Mouse (Mus musculus): ENCODE data around the gene Pigb. TPM values are rescaled to one million over a fixed set of nuclear protein-coding genes. Genes with fewer than 3 reads are reported as not detected.

The Pigb gene
- total and polyA plus RNA-seq, 3 experiments: 3.8 to 15.9 (median 5.7) TPM

GRCm38 (mm10) chr9:73089222-73089920, 49.2 kb upstream of the Pigb start:
- Histone ChIP-seq H3K9me3 (replicated peaks; ENCODE audit: low read length) (no peaks in the 10 kb centered on the region), H3K4me1 (ENCODE audit: control insufficient read depth in 1 of 2, insufficient read depth in 2 of 2) (peaks cover 2 to 61% of the 10 kb centered on the region in 2 experiments; a peak in 2 of 4 replicates), H3K4me2 (ENCODE audit: insufficient read depth, low read depth, poor library complexity, severe bottlenecking) (no peak overlapping the region), H3K79me2 (replicated peaks; ENCODE audit: control insufficient read depth, extremely low read depth, insufficient read depth, poor library complexity, severe bottlenecking) (no peaks in the 10 kb centered on the region), H3K4me3 (replicated peaks in 1 of 3; ENCODE audit: low read depth in 2 of 3, low read length in 2 of 3, poor library complexity in 1 of 3) (no peak overlapping the region), H3K27me3 (replicated peaks) (no peaks in the 10 kb centered on the region), H3K27ac (ENCODE audit: insufficient read depth, low read depth) (no peak overlapping the region), H3K9ac (ENCODE audit: insufficient read depth, low read depth) (no peak overlapping the region), H3K36me3 (replicated peaks in 1 of 2; ENCODE audit: control insufficient read depth in 1 of 2, insufficient read depth in 1 of 2, low read length in 1 of 2) (peaks cover 12 to 31% of the 10 kb centered on the region in 2 experiments)
- peak; percentile 53 for DNase-seq (ENCODE audit: extremely low read depth)
- dilution Hi-C loops (cut with MboI; ENCODE audit: extremely low pct_ligation_motif_present, extremely low pct_unique_long_range_greater_than_20kb, low sequenced_read_pairs): no loop called here
- TF ChIP-seq BHLHE40 (IDR thresholded peaks at IDR 0.05; ENCODE audit: low read depth, low read length) (no peak), RAD21 (IDR thresholded peaks at IDR 0.05; ENCODE audit: low read depth, low read length) (no peak), MAFK (IDR thresholded peaks at IDR 0.05; ENCODE audit: insufficient replicate concordance, low read length) (0 out of 2 replicates have a peak, but pooled peaks have one; percentile 29), ZC3H11A (IDR thresholded peaks at IDR 0.05; ENCODE audit: low read depth, low read length) (no peak), POLR2A (IDR thresholded peaks at IDR 0.05; ENCODE audit: low read depth, low read length) (no peak), MEF2A (IDR thresholded peaks at IDR 0.05; ENCODE audit: borderline replicate concordance, low read depth, low read length) (no peak), ZKSCAN1 (IDR thresholded peaks at IDR 0.05; ENCODE audit: borderline replicate concordance, low read depth, low read length) (no peak)
- in situ Hi-C loops (cut with MboI; ENCODE audit: low pct_ligation_motif_present, low pct_unique_long_range_greater_than_20kb, low sequenced_read_pairs): loop anchor here (25.0 kb wide), 1 partner anchor 327 kb away; no protein-coding TSS in a partner anchor

- peaks cover 12 to 32% of the 10 kb centered on the region in 2 experiments for H3K36me3 ChIP-seq (replicated peaks in 1 of 2; ENCODE audit: control insufficient read depth in 1 of 2, insufficient read depth in 1 of 2, low read length in 1 of 2)
- H3K4me1 ChIP-seq (ENCODE audit: control insufficient read depth in 1 of 2, insufficient read depth in 2 of 2): peaks cover 7 to 76% of the 10 kb centered on the region in 2 experiments; a peak in 3 of 4 replicates
- H3K9ac ChIP-seq (ENCODE audit: insufficient read depth, low read depth): no peak overlapping the region
- no peak overlapping the region for H3K27ac ChIP-seq (ENCODE audit: insufficient read depth, low read depth)
- in situ Hi-C loops (cut with MboI; ENCODE audit: low pct_ligation_motif_present, low pct_unique_long_range_greater_than_20kb, low sequenced_read_pairs) (loop anchor here (25.0 kb wide), 1 partner anchor 325 kb away; no protein-coding TSS in a partner anchor), dilution Hi-C loops (cut with MboI; ENCODE audit: extremely low pct_ligation_motif_present, extremely low pct_unique_long_range_greater_than_20kb, low sequenced_read_pairs) (no loop called here)
- H3K4me2 ChIP-seq (ENCODE audit: insufficient read depth, low read depth, poor library complexity, severe bottlenecking): no peak overlapping the region
- no peaks in the 10 kb centered on the region for H3K27me3 ChIP-seq (replicated peaks)
- H3K79me2 ChIP-seq (replicated peaks; ENCODE audit: control insufficient read depth, extremely low read depth, insufficient read depth, poor library complexity, severe bottlenecking): no peaks in the 10 kb centered on the region
- H3K9me3 ChIP-seq (replicated peaks; ENCODE audit: low read length): no peaks in the 10 kb centered on the region
- no peak overlapping the region for H3K4me3 ChIP-seq (replicated peaks in 1 of 3; ENCODE audit: low read depth in 2 of 3, low read length in 2 of 3, poor library complexity in 1 of 3)
- DNase-seq (ENCODE audit: extremely low read depth): no peak
- no peak for TF ChIP-seq ZKSCAN1 (IDR thresholded peaks at IDR 0.05; ENCODE audit: borderline replicate concordance, low read depth, low read length)
- no peak for TF ChIP-seq RAD21 (IDR thresholded peaks at IDR 0.05; ENCODE audit: low read depth, low read length)
- TF ChIP-seq MXI1 (IDR thresholded peaks at IDR 0.05; ENCODE audit: low read depth, low read length): no peak
- no peak for TF ChIP-seq JUN (IDR thresholded peaks at IDR 0.05; ENCODE audit: insufficient read depth, low read depth, low read length)
- no peak for TF ChIP-seq E2F4 (IDR thresholded peaks at IDR 0.05; ENCODE audit: insufficient replicate concordance, low read depth, low read length)
- TF ChIP-seq ZC3H11A (IDR thresholded peaks at IDR 0.05; ENCODE audit: low read depth, low read length): no peak
- TF ChIP-seq JUND (conservative IDR thresholded peaks at IDR 0.05; ENCODE audit: low read depth, low read length): no peak
- TF ChIP-seq SMC3 (IDR thresholded peaks at IDR 0.05; ENCODE audit: low read depth, low read length): no peak
- TF ChIP-seq NELFE (IDR thresholded peaks at IDR 0.05; ENCODE audit: low read depth, low read length): no peak
- no peak for TF ChIP-seq HCFC1 (IDR thresholded peaks at IDR 0.05; ENCODE audit: low read depth, low read length)
- TF ChIP-seq POLR2AphosphoS2 (IDR thresholded peaks at IDR 0.05; ENCODE audit: low read depth, low read length): no peak
- no peak for TF ChIP-seq CHD1 (IDR thresholded peaks at IDR 0.05; ENCODE audit: low read depth, low read length)
- TF ChIP-seq NRF1 (IDR thresholded peaks at IDR 0.05; ENCODE audit: low read depth, low read length): no peak
- no peak for TF ChIP-seq BHLHE40 (IDR thresholded peaks at IDR 0.05; ENCODE audit: low read depth, low read length)
- no peak for TF ChIP-seq TBP (conservative IDR thresholded peaks at IDR 0.05; ENCODE audit: low read depth, low read length)
- TF ChIP-seq MAFK (IDR thresholded peaks at IDR 0.05; ENCODE audit: insufficient replicate concordance, low read length): no peak
- no peak for TF ChIP-seq USF2 (conservative IDR thresholded peaks at IDR 0.05; ENCODE audit: low read depth, low read length)
- no peak for TF ChIP-seq UBTF (IDR thresholded peaks at IDR 0.05; ENCODE audit: low read depth, low read length)
- TF ChIP-seq MAZ (IDR thresholded peaks at IDR 0.05; ENCODE audit: low read depth, low read length): no peak
These were observed 47.4 kb upstream of the Pigb start for GRCm38 (mm10) chr9:73087581-73087980.
